Mouse (Mus musculus) heart, postnatal 4 days (tissue): ENCODE data around the gene Shroom3. TPM values are rescaled to one million over a fixed set of nuclear protein-coding genes. Genes with fewer than 3 reads are reported as not detected.

Experiments
- DNase-seq: peaks from one replicate; pipeline ENCODE4 v3.0.0; 2021
- total RNA-seq, 2 experiments: library from RNA; stranded (reverse); gene quantifications; 2 replicates each; pipeline ENCODE4 v1.2.3; 2021

Shroom3 gene
- total RNA-seq, 2 experiments from 2014 or later: 58.1 to 71.7 TPM

DNA sequence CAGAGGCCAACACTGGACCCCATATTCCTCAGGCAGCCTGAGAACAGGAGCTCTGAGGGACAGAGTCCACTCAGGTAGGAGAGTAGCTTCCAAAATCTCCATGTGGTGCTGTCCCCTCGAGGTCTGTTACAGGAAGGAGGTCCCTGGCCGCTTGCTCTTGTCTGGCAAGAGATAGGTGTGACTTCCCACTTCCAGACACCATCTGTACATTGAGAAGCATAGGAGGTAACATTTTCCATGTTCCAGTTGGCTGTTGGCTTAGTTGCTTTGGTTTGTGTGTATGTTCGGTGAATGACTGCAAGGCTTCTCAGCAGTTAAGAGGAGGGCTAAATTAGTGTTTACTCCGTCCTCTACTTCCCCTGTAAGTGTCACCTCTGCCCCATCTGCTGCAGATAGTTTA lies 254.5 kb downstream of the Shroom3 start:
- DNase-seq: no peak

DNA sequence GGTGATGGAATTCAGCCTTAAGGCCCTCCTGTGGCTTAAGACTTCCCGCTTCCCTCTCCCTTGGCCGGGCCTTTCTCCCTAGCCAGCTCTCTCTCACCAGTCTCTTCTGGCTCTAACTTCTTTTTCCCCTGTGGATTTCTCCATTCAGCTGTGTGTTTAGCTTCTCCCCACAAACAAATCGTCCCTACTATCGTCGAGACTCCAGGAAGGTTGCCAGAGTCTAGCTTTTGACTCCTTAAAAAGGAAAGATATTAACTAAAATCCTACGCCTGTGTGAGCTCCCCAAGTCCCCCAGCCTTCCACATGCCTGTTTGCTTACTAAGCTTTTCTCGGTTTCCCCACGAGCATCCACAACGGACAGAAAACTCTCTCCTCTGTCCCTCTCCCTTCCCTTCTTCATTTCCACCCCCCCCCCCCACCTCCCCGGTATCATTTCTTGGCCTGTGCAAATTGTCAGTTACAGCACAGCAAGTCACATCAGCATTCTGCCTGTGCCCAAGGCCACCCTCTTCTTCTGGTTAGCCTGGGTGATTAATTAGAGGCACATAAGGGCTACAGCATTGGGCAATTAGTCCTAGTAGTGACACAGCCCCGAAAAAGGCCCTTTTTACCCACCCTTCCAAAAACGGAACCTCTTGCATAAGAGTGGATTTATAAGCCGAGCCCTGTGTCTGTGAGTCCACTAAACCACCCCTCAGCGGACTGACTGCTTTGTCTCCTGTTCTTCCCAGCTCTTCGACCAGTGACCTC lies 256.2 kb downstream of the Shroom3 start:
- DNase-seq: no peak

GRCm38 (mm10) chr5:92942166-92942565 lies 258.9 kb downstream of the Shroom3 start:
- DNase-seq: no peak

DNA sequence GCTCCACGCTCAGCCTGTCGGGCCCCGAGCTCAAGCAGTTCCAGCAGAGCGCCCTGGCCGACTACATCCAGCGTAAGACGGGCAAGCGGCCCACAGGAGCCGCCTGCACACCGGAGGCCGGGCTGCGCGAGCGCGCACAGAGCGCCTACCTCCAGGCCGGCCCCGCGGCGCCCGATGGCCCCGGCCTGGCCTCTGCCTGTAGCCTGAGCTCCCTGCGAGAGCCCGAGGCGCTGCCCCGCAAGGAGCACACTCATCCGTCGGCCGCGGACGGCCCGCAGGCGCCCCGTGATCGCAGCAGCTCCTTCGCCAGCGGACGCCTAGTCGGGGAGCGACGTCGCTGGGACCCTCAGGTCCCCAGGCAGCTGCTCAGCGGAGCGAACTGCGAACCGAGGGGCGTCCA lies 259.3 kb downstream of the Shroom3 start:
- DNase-seq: no peak

- no peak for DNase-seq
Observed at GRCm38 (mm10) chr5:92944867-92945266, 261.6 kb downstream of the Shroom3 start.

- no peak for DNase-seq
Observed at GRCm38 (mm10) chr5:92948972-92949745, 265.9 kb downstream of the Shroom3 start.

DNA sequence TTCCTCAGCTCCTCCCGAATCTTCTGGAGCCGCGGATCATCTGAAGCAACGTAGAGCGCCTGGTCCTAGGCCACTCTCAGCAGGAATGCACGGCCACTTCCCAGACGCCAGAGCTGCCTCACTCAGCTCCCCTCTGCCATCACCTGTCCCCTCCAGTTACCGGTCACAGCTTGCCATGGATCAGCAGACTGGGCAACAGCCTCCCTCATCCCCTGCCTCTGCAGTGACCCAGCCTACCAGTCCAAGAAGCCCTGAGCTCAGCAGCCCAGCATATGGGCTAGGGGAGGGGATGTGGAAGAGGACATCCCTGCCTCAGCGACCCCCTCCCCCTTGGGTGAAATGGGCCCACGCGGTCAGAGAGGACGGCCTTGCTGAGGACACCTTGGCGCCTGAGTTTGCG lies 267.3 kb downstream of the Shroom3 start:
- DNase-seq: no peak

DNA sequence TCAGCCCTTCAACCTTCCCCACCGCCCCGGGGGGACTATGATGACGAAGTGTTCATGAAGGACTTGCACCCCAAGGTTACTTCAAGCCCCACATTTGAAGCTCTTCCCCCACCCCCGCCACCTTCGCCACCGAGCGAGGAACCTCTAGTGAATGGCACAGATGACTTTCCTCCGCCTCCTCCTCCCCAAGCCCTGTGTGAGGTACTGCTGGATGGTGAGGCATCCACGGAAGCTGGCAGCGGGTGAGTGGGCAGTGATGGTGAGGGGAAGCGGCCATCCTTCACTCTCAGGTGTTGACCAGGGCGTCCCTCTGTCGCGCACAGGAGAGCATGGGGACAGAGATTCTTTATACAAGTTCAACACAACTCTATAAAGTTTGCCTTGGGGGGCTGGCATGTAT lies 267.8 kb downstream of the Shroom3 start:
- no peak for DNase-seq

- no peak for DNase-seq
Observed at GRCm38 (mm10) chr5:92953865-92954264, 270.6 kb downstream of the Shroom3 start.

GRCm38 (mm10) chr5:92954323-92954722 lies 271.1 kb downstream of the Shroom3 start:
- DNase-seq: peak; percentile 89

- DNase-seq: peak; percentile 68
Observed at GRCm38 (mm10) chr5:92954827-92955475, 271.7 kb downstream of the Shroom3 start.

- DNase-seq: no peak
Observed at GRCm38 (mm10) chr5:92959287-92959686, 276.1 kb downstream of the Shroom3 start.

- no peak for DNase-seq
Observed at GRCm38 (mm10) chr5:92959708-92960107, 276.5 kb downstream of the Shroom3 start.

- no peak for DNase-seq
Observed at GRCm38 (mm10) chr5:92961353-92961752, 278.1 kb downstream of the Shroom3 start.

GRCm38 (mm10) chr5:92961770-92962231 lies 278.6 kb downstream of the Shroom3 start:
- peak; percentile 85 for DNase-seq

- no peak for DNase-seq
Observed at GRCm38 (mm10) chr5:92964691-92965090, 281.5 kb downstream of the Shroom3 start.

- no peak for DNase-seq
Observed at GRCm38 (mm10) chr5:92967143-92967542, 283.9 kb downstream of the Shroom3 start.

GRCm38 (mm10) chr5:92967906-92968305 lies 284.7 kb downstream of the Shroom3 start:
- no peak for DNase-seq

GRCm38 (mm10) chr5:92969443-92969842 lies 286.2 kb downstream of the Shroom3 start:
- no peak for DNase-seq

DNA sequence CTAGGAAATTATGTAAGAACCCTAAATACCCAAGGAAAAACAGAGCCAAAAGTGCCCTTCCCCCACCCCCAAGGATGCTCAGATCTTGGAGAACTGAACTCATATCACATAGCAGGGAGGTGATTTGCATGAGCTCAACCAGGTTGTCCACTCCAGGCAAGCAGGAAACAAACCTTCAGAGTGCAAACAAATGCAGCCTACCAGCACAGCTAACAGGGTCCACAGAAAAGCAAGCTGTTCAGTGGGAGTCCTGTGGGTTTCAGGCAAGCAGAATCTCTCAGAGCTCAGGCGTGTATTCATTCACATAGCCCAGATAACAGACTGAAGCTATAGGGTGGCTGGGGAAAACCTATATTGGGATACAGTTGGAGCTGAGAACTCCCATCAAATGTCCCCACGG lies 286.7 kb downstream of the Shroom3 start:
- DNase-seq: no peak

- no peak for DNase-seq
Observed at GRCm38 (mm10) chr5:92970480-92970879, 287.2 kb downstream of the Shroom3 start.

DNA sequence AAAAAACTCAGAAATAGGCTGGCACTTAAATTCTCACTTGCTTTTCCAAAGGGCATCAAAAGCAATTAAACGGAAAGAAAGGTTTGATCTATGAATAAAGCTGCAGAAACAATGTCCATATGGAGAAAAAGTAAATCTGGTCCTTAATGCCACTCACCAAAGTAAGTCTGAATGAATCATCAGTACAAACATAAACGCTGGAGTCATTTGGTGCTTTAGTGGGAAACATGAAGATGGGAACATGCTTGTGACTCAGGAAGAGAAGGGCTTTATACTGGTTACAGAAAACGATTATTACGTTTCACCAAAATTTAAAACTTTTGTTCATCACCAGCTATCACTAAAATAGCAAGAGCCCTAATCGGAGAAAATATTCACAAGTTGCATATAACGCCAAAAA lies 297.2 kb downstream of the Shroom3 start:
- no peak for DNase-seq

- DNase-seq: no peak
Observed at GRCm38 (mm10) chr5:92980862-92981261, 297.6 kb downstream of the Shroom3 start.
